Mouse (Mus musculus) spleen, postnatal 36 days (tissue): ENCODE data around the gene Klk1b22.
"Not testable (repeated sequence)": the region's sequence is repeated elsewhere in the genome, so short reads cannot be mapped to it uniquely, and the experiment has no call there.

Experiments
- DNase-seq, 2 experiments: peaks; one replicate each; pipeline ENCODE4 v3.0.0; 2022; ENCODE audit warnings: low spot score in 2 of 2, mixed read lengths in 1 of 2

Klk1b22 gene

DNA sequence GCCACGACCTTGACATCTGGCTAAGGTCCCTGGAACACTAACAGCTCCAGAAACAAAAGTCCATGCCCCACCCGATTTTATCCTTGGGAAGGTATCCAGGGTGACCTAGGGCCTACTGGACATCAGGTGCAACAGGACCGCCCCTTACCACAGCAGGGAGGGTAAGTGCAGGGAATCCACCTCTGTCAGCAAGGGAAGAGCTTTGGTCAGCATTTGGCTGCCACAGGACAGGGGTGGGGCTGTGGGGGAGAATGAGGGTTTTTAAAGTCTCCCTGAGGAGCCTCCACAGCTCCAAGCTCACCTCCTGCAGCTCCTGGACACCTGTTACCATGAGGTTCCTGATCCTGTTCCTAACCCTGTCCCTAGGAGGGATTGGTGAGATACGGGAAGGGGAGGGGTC lies at the start of gene Klk1b22:
TSS of gene Klk1b22 (plus strand) at position 301 of the 400 bp plus-strand sequence.
- no peak for DNase-seq

- DNase-seq: no peak
Measured at GRCm38 (mm10) chr7:44072117-44072516, 40.4 kb upstream of the Klk1b22 start.

GRCm38 (mm10) chr7:44077703-44078102 lies 34.8 kb upstream of the Klk1b22 start:
- DNase-seq: no peak

DNA sequence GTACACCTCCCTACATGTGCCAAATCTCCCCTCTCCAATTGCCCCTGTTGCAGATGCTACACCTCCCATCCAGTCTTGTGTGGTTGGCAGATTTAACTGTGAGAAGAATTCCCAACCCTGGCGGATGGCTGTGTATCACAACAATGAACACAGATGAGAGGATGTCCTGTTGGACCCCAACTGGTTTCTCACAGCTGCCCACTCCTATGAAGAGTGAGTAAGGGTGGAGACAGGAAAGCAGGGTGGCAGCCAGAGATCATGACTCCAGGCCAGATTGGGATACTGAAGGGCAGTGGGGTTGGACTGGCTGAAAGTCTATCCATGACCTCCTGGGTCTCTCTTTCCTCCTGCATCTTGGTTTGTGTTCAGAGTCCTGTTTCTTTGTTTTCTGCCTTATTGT lies 16.4 kb upstream of the Klk1b22 start:
- DNase-seq: no peak

DNA sequence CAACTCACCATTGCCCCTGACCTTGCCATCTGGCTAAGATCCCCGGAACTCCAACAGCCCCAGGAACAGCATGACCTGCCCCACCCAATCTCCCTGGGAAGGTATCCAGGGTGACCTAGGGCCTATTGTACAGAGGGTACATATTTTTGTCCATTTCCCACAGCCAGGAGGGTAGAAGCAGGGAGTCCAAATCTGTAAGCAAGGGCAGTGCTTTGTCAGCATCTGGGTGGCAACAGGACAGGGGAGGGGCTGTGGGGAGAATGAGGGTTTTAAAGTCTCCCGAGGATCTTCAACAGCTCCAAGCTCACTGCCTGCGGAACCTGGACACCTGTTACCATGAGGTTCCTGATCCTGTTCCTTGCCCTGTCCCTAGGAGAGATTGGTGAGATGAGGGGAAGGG lies 10.4 kb upstream of the Klk1b22 start, which contains the start of gene Klk1b21:
TSS of gene Klk1b21 (plus strand) at position 301 of the 400 bp plus-strand sequence.
- not testable (repeated sequence) for DNase-seq

- no peak for DNase-seq
Measured at GRCm38 (mm10) chr7:44123445-44123844, 11.0 kb downstream of the Klk1b22 start.

GRCm38 (mm10) chr7:44136467-44136866 lies 24.0 kb downstream of the Klk1b22 start, which contains the start of gene Klk1b16:
Gene Klk1b16, plus strand, starts transcription at chr7:44136767.
- no peak for DNase-seq
